Mouse (Mus musculus): ENCODE data around the gene Mdga1.

Mdga1 gene

DNA sequence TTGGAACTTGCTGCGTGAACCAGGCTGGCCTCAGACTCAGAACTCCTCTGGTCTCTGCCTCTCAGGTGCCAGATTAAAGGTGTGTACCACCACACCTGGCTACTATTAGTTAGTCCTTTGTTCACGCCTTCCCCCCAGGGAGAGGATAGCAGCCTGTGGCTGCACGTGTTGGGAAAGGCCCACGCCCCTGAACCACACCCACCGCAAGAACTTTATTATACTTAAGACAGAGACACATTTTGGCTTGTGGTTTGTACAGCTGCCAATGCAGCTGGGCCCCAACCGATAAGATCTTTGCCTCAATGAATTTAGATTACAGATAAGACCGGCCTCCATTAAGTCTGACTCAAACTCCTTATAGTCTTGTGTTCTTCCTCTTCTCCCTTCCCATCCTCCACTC lies 10.0 kb upstream of the Mdga1 start:
- DNase-seq = no peak

DNA sequence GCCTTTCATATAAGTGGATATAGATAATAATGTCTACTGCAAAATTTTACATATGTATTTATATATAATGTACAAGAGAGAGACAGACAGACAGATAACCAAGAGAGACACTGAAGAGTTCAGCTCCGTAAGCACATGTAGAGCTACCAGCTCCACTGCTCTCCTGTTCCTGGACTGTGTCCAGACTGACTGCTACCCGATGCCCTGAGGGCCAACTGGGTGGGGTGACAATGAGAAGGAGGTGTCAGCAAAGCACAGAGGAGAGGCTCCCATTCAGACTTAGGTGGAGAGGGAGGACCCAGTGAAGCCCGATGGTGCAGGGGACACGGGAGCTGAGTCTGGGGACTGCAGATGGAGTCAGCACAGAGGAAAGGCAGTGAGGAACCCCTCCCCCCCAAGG lies 9.1 kb upstream of the Mdga1 start:
- DNase-seq = no peak

DNA sequence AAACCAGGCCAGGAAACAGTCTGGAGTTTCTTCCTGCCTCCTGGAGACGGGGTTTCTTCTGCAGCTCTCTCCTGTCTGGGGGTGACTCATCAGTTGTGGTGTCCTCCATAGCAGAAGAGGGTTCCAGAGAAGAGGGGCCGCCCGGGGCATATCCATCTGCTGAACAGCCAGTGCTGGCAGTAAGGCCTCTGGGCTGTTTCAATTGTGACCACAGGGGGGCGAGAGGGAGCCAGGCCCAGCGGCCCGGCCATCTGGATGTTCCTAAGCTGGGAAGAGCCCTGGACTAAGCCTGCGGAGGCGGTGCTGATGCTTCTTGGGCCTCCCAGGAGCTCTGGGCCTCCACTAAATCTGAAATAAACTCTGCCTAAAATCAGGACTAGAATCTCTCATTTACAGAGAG lies 5.8 kb upstream of the Mdga1 start:
- DNase-seq = peak; percentile 72 to 87

DNA sequence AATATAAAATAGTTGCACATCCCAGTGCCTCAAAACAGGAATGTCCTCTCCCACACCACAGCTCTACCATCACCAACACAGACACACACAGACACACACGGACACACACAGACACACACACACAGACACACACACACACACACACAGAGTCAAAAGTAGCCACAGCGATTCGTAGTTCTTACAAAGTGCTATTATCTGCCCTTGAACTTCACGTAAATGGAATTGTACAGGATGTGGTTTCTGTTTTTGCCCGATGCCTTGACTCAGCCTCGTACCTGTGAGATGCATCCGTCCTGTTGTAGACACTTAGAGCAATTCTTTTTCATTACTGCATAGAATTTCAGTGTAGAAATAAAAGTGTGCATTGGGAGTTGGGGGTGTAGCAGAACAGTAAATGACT lies 3.3 kb upstream of the Mdga1 start:
- DNase-seq = no peak

DNA sequence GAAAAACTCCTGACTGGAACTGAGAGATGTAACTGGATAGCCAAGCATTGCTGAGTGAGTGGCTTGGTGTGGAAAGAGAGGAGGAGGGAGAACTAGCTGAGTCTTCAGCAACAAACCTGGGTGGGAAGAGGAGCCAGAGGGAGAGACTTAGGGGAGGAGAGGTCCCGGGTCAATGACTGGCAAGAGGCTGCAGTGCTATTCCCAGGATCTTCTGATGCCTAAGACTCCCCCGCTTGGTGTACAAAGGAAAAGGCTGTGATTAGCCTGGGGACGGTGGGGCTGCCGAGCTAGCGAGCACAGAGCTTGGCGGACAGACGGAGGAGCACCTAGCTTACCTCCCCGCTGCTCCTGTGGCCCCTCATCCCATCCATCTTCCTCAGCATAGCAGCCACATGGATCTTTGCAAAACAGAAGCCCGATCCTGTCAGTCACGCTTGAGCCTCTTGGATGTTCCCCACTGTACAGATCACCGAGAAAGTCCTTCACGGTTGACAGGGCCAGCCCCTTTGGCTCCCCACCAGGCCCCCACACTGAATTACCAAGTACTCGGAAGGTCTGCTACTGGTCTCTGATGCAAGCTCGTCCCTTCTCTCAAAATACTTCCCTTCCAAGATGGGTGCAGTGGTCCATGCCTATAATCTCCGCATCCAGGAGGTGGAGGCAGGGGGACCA lies 2.0 kb upstream of the Mdga1 start:
- peak in 1 of 2 experiments; percentile 79 for DNase-seq

DNA sequence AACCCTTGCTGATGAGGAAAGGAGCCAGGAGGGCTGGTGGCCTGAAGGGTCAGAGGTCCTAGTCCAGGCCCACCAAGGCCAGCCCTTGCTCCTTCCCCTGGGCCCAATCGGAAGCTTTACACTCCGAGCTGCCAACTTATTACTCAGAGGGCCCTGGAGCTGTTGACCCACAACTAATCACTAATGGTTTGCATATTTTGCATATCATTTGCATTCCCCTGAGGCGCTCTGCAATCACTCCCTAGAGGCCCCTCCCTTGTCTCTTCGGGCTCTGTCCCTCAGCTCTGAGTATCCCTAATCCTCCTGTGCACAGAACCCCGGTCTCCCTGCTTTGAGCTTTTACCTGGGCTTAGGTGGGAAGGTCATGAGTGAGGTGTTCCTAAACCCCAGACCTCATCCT lies 4.4 kb downstream of the Mdga1 start:
- no peak for DNase-seq

DNA sequence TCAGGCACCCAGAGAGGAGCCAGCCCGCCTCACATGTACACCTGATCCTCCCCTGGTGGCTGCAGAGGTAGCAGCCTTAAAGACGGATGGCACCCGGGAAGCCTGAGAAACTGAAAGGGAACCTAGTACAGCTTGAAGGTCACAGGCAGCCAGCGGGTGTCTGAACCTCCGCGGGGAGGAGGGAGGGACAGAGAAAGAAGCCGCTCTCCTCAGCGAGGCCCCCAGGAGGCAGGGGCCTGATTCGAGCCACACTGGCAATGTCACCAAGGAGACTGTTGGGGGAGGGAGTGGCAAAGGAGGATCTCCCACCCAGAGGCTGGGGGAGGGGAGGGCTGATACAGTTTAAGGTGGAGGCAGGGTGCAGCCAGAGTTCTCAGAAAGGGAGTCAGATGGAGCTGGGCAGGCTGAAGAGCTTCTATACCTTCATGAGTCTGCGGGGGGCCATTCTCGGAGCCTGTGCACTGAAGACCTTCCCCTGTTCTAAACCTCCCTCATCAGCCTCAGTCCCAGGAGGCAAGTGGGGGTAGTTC lies 6.1 kb downstream of the Mdga1 start:
- DNase-seq = no peak

DNA sequence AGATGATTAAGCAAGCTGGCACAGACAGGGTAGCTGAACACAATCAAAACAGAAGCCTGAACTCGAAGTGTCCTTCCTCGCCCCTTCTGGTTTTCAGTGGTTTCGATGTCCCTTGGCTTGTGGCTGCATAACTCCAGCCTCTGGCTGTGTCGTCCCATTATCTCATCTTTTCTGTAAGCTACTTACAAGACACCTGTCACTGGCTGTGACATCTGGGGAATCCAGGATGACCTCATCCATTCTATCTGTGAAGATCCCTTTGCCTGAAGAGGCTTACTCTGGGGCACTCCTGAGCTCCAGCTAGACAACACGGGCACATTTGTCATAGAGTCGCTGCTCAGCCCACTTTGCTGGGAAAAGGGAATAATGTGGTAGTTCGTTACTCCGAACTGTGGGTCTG lies 14.0 kb downstream of the Mdga1 start:
- no peak for DNase-seq

DNA sequence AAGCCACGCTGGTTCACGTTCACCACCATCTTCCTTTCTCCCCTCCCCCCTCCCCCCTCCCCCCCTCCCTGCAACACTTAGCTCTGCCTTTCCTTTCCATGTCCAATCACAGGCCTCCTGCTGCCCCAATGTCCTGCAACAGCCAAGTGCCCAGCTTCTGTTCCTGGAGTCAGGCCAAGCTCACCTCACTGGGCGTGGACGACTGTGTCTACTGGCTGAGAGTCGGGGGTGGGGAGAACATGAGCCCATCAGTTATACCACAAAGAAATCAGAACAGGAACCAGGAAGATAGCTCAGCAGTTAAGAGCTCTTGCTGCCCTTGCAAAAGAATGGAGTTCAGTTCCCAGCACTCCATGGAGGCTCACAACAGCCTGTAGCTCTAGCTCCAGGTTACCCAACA lies 15.6 kb downstream of the Mdga1 start:
- DNase-seq = no peak

DNA sequence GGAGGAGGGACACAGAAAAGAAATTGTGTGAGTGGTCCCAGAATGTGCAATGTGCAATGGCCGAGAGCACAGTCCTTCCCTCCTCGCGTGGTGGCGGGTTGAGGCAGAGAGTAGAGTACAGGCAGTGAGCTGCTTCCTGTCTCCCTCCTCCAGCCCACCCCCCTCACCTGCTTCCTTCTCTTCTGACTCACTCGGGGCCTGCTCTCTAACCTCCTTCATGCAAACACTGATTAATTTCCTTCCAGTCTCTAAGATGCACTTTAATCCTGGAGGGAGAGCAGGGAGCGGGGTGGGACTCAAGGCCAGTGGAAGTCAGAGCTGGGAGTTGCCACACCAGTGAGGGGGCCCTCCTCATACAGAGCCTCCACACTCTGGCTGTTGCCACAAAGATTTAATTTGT lies 18.8 kb downstream of the Mdga1 start:
- DNase-seq = no peak

DNA sequence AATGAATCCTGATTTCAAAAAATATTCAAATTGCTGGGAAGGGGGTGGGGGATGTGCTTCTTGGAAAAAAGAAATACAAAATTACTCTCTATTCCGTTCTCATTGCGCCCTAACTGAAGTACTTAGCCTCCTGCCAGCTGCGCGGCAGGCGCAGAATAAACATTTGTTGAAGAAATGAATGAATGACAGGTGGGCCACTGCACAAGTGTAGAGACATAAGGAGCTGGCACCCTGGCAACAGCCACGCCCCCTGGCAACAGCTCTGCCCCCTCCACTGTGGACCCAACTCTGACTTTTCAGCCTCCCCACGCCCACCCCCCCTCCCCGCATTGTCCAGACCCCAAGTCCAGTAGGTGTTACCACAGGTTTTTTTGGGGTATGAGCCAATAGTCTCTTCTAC lies 19.3 kb downstream of the Mdga1 start:
- no peak for DNase-seq

DNA sequence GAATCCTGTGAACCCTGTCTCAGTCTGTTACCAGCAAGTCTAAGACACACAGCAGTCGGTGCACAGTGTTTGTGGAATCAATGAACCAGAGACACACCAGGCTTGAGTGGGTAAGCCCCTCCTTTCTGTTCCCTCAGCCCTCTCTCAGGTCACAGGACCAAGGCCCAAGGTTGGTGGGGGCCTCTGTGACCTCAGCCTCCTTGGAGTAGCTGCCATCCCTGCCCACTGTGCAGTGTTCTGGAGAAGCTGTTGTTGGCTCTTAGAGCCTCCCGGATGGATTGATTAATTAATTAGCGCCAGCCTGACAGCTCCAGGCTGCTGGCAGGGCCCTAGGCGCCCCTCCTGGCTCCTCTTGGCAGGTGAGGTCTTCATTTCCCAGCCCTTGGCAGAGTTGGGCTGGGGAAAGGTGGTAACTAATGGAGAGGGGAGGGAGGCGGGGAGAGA lies 22.6 kb downstream of the Mdga1 start:
- no peak for DNase-seq

DNA sequence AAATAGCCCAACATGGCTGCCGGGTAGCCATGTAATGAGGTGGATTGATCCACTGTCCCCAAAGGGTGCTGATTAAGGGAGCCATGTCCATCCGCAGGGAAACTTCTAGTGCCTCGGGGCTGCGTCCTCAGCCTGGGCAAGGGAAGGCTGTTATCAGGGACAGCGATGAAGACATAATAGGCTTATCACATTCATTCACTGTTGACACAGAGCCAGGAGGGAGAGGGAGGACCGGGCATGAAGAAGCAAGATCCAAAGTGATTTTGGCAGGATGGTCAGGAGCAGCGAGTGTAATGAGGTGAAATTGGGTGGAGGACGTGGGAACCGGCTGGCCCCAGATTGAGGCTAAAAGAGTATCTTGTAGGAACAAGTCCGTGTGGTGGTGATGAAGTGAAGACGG lies 25.5 kb downstream of the Mdga1 start:
- DNase-seq = no peak

DNA sequence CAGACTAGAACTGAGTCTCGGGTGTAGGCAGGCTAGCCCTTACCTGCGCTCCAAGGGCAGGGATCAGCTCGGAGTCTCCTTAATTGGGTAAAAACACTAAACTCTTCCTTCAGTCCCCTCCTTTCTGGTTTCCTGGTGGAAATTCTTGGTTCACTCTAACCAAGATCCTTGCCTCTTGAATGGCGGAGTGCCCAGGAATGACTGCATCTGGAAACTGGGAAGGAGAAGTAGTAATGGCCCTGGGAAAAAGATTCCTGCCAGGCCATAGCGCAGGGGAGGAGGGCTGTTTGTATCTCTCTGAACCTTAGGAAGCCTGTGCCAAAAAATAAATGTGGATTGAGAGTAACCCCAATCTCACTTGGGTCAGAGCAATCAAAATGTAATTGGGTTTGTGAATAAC lies 30.9 kb downstream of the Mdga1 start:
- no peak for DNase-seq

DNA sequence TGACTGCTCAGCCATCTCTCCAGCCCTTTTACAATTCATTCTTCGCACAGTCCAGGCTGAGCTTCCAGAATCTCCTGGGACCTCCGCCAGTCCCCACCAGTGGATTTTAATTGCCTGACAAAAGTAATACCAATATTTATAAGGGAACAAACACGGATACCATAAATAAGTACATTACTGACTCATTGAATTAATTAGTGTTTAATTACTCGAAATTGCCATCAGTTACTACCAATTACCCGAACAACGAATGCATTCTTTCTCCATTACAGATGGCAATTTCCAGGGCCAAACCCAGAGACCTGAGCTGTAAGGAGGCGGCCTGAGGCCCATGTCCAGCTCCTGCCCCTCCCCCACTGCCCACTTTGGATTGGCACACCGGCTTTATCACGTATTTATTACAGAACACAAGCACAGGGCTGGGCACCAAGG lies 32.5 kb downstream of the Mdga1 start:
- DNase-seq = no peak

DNA sequence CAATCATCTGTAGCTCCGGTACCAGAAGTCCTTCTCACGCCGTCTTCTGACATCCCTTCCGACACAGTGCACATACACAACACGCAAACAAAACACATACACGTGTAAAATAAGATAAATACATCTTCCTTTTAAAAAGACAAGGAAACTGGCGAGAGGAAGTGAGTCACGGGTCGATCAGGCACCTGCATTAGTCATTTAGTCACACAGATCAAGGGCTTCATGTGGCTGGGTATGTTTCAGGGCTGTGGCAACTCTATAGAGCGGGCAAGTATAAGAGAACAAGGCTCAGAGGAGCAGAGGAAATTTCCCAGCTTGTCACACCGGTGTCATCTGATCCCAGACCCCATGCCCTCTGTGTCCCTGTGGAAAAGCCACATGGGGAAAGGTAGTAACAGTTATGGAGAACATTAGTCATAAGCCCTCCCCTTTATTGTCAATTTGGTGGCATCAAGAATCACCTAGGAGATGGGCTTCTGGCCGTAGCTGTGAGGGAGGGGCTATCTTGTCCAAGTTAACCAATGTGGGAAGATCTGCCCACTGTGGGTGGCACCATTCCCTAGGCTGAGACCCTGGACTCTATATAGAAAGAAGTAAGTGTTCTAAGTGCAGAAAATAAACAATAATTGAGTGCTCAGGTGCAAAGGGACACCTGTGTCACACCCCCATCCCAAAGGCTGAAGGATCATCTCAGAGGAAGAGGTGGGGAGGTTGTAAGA lies 35.6 kb downstream of the Mdga1 start:
- no peak for DNase-seq

DNA sequence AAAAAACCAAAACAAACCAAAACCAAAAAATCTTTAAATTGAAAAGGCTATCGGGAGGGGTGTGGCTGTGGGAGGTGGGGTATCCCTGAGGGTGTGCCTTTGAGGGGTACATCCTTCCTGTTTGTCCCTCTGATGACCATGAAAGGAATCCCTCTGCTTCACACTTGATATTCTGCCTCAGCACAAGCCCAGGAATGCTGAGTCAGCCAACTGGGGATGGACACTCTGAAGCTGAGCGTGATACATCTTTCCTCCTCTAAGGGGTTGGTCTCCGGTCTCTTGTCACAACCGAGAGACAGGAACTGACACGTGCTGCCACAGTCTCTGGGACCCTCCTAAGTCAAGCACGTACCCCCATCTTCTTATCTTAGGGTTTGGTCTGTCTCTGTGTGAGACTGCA lies 37.1 kb downstream of the Mdga1 start:
- DNase-seq = no peak

DNA sequence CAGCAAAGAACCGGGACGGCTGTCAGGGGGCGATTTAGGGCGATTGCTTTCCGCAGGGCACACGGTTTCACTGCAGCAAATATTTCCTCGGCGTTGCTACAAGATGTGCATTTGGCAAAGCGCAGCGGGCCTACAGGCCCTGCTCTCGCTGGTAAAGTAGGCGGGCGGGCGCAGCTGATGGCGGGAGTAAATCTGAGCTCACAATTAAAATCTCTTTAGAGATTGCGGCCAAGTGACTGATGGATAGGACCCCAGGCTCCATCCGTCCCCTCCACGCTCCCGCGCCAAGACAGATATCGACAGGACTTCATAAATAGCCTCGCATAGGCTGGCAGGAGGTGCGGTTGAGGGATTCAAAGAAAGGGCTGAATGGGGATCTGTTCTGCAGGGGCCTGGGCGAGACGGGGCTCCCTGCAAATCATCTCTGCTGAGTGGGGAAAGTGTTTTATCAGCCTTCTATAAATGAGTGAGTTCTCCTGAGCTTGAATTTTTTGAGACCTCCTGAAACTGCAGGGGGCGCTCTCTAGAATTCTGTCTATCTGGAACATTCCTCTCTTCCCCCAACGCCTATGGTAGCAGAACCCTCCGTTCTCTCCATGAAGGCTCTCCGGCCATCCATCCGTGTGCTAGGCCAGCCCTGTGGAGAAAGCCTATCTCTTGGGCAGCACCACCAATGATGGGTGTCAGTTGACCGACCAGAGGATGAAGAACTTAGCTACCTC lies 38.5 kb downstream of the Mdga1 start:
- DNase-seq = no peak

DNA sequence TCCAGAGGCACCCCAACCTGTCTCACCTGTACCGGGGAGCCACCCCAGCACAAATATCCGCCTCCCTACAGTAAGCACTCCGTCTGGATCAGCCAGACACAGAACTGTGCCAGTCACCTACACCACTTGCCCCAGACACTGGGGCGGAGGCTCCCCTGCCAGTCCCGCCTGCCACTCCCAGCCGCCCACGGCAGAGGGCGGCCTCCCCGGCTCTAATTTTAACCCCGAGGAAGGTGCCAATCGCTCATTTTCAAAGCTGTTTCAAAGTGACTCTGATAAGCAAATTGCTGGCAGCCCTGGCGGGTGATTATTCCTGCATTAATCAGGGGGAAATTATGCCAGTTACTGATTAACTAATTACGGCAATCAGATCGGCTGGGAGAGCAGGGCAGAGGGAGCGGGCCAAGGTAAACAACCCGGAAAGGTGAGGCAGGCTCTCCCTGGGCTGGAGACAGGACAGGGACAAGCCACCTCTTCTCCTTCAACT lies 41.1 kb downstream of the Mdga1 start:
- peak; percentile 73 to 87 for DNase-seq

DNA sequence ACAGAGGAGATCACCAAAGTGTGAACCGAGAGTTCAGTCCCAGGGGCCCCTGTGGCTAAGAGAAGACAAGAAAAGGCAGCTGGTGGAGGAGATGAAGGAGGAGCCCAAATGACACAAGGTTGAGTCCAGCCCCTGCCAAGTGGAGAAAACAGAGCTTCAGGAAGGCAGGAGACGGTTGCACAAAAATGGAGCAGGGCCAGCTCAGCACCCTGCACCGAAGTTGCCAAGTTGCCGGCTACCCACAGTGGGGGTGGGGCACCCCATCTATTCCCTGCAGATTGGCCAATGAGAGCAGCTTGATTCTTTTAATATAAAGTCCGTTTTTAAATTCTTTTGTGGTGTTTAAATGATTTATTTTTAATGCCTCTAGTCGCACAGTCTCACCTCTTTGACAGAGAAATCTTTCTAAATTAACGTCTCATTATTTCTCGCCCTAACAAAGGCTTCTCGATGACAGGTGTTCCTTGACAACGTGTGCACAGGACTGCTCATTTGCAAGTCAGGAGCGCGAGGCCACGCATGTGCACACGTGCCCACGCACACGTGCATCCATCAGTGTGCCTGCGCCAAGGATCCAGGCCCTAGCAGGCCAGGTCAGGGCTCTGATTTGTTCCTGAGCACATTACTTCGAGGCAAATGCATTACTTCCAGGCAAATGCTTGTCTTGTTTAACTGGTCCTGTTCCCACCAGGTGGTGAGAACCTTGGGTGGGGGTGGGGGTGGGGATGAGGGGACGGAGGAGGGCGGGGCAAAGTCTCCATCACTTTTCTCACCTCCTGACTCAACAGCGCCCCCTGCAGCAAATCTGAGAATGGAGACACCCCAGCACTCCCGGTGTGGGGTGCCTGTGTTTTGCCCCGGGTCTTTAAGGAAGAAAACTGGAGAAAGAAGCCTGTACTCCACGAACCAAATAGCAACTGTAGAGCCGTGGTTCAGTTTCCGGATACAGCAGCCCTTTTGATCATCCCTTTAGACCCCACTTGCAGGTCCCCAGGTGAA lies 44.0 kb downstream of the Mdga1 start:
- DNase-seq = no peak

DNA sequence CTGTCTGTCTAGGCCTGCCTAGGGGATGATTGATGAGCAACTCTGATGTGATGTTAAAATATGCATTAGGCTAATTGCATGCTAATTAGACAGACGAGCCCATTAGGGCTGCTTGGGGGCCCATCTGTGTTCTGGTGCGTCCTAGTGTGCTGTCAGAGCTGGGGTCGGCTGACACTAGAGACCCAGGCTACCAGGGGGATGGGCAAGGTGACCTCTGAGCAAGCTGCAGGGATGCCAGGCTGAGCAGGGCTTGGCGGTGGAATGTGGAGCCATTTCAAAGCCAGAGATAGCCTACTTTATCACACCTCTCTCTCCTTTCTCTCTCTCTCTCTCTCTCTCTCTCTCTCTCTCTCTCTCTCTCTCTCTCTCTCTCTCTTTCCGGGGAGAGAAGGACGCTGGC lies 49.8 kb downstream of the Mdga1 start:
- no peak for DNase-seq

DNA sequence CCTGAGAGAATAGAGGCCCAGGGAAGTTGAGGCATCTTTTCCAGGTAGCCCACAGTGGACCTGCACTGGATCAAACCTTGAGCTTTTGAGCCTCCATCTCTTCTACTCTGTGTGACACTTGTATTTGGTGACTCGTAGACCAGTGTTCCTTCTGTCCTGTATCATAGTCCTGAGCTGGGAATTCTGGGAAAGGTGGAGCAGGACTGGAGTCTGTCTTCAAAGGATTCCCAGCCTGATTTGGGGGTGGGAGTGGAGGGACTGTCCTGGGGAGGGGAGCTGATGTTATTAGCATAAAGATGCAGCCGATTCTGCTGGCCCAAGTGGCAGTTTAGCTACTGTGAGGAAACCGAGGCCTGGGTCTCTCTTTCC lies 50.4 kb downstream of the Mdga1 start:
- no peak for DNase-seq

All from kidney, adult 8-10 months (tissue).